In the genomic region with DNA sequence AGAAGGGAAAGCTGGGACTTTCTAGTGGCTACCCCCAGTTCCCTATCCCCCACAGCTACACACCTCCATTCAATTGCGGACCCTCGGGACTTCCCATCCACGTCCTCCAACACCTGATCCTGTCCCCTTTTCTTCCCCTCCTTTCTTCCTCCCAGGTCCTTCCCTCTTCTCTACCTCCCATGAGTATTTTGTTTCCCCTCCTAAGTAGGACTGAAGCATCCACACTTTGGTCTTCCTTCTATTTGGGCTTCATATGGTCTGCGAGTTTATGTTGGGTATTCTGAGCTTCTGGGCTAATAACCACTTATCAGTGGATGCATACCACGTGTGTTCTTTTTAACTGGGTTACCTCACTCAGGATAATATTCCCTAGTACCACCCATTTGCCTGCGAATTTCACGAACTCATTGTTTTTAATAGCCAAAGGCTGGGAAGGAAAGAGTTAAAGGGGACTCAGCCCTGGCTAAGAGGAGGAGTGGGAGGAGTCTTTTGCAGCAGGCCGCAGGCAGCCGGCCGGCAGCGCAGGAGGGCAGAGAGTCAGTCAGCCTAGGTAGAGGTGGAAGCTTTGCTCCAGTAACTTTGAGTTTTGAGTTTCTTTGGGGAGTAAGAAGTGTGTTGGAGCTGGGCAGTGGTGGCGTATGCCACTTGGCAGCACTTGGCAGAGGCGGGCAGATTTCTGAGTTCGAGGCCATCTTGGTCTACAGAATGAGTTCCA, we compare ENCODE assay signal across 15 mouse cellular contexts. TPM values are rescaled to one million over a fixed set of nuclear protein-coding genes. Genes with fewer than 3 reads are reported as not detected.
DNase-seq lines count a peak whose midpoint lies in the region; ATAC-seq lines count a peak whose summit lies in the region.
"Had no signal": no experiment of that assay in that cellular context is flagged by ENCODE, and none has a peak within 500 bp of the region (broad histone marks: within the 10 kb centered on the region; RNA-seq: fewer than 3 reads in every experiment).

No protein-coding gene starts in this region.

- DNase-seq in heart, postnatal 10 days: no peak
- no peak for DNase-seq in lung, postnatal 36 days
- DNase-seq in ZHBTc4 (ENCODE audit: low read depth, low spot score): peak; percentile 61
- DNase-seq in neural tube, embryonic 11.5 days (ENCODE audit: low spot score): no peak
- DNase-seq in cerebellum, adult 11 months: no peak
- DNase-seq in spleen, adult 12 weeks (ENCODE audit: low spot score): no peak
- DNase-seq: gastrocnemius, postnatal 14 days; layer of hippocampus, postnatal 36 days; thymus, adult 18-20 months had no signal

- intact Hi-C loops in heart, postnatal 10 days (cut with DNase I): no loop called here

- no peaks in the 10 kb centered on the region; the same call in 1 of the 2 replicates for H3K4me1 ChIP-seq in heart, embryonic 12.5 days (replicated peaks)
- H3K4me1 ChIP-seq in lung, embryonic 16.5 days (replicated peaks; ENCODE audit: control insufficient read depth, insufficient read depth, low read length): no peaks in the 10 kb centered on the region
- H3K4me1 ChIP-seq in neural tube, embryonic 11.5 days (ENCODE audit: control insufficient read depth, insufficient read depth, low read length): no peaks in the 10 kb centered on the region
- H3K4me1 ChIP-seq: embryonic facial prominence, embryonic 15.5 days; liver, embryonic 15.5 days; neural tube, embryonic 13.5 days had no signal

- H3K27ac ChIP-seq in heart, embryonic 12.5 days (ENCODE audit: poor library complexity, severe bottlenecking): no peak overlapping the region
- H3K27ac ChIP-seq in lung, embryonic 16.5 days (ENCODE audit: low read length): no peak overlapping the region
- no peak overlapping the region for H3K27ac ChIP-seq in neural tube, embryonic 11.5 days (ENCODE audit: low read depth, low read length)
- H3K27ac ChIP-seq: embryonic facial prominence, embryonic 15.5 days; liver, embryonic 15.5 days; neural tube, embryonic 13.5 days had no signal

- H3K4me2 ChIP-seq in heart, embryonic 12.5 days: no peak overlapping the region
- H3K4me2 ChIP-seq in lung, embryonic 16.5 days (ENCODE audit: low read depth, low read length): peak overlapping the region; percentile 17; the same call in 1 of the 2 replicates
- no peak overlapping the region for H3K4me2 ChIP-seq in neural tube, embryonic 11.5 days (ENCODE audit: low read depth)
- H3K4me2 ChIP-seq: embryonic facial prominence, embryonic 15.5 days; liver, embryonic 15.5 days; neural tube, embryonic 13.5 days had no signal

- no peaks in the 10 kb centered on the region for H3K9me3 ChIP-seq in heart, embryonic 12.5 days (replicated peaks)
- H3K9me3 ChIP-seq in lung, embryonic 16.5 days (ENCODE audit: control insufficient read depth, low read length): no peaks in the 10 kb centered on the region
- H3K9me3 ChIP-seq in neural tube, embryonic 11.5 days (ENCODE audit: control insufficient read depth, low read length): no peaks in the 10 kb centered on the region
- H3K9me3 ChIP-seq: embryonic facial prominence, embryonic 15.5 days; liver, embryonic 15.5 days; neural tube, embryonic 13.5 days had no signal

- ATAC-seq in heart, embryonic 12.5 days (ENCODE audit: insufficient number of reproducible peaks, low FRiP score): no peak
- peak; percentile 75 for ATAC-seq in lung, embryonic 16.5 days (ENCODE audit: low read depth)
- ATAC-seq in neural tube, embryonic 11.5 days (ENCODE audit: insufficient read depth, low FRiP score, low TSS enrichment): peak; percentile 53; the same call in 1 of the 2 replicates
- ATAC-seq: inflammation-experienced regulatory T-cells, adult 6 months had no signal

- 0 out of 2 replicates have a peak overlapping the region, but pooled peaks have one; percentile 0 for H3K4me3 ChIP-seq in heart, embryonic 12.5 days
- peak overlapping the region; percentile 24 for H3K4me3 ChIP-seq in lung, embryonic 16.5 days (ENCODE audit: low read length)
- H3K4me3 ChIP-seq in neural tube, embryonic 11.5 days (ENCODE audit: low read depth, low read length): no peak overlapping the region
- H3K4me3 ChIP-seq: embryonic facial prominence, embryonic 15.5 days; liver, embryonic 15.5 days; neural tube, embryonic 13.5 days had no signal

- WGBS in heart, embryonic 12.5 days: under 1% methylated on average over 14 of the region's 14 CpGs
- 4% methylated on average over 14 of the region's 14 CpGs for WGBS in lung, embryonic 16.5 days
- under 1% methylated on average over 14 of the region's 14 CpGs for WGBS in neural tube, embryonic 11.5 days

- H3K9ac ChIP-seq in heart, embryonic 12.5 days: no peak overlapping the region
- H3K9ac ChIP-seq in lung, embryonic 16.5 days (ENCODE audit: low read length): no peak overlapping the region
- H3K9ac ChIP-seq in neural tube, embryonic 11.5 days (ENCODE audit: low read length): no peak overlapping the region
- H3K9ac ChIP-seq: embryonic facial prominence, embryonic 15.5 days; liver, embryonic 15.5 days; neural tube, embryonic 13.5 days had no signal

- H3K27me3 ChIP-seq in heart, embryonic 12.5 days (replicated peaks): peaks cover 86% of the 10 kb centered on the region
- peaks cover 80% of the 10 kb centered on the region for H3K27me3 ChIP-seq in lung, embryonic 16.5 days (ENCODE audit: control insufficient read depth, insufficient read depth, low read depth, low read length)
- peaks cover 93% of the 10 kb centered on the region for H3K27me3 ChIP-seq in neural tube, embryonic 11.5 days (ENCODE audit: control insufficient read depth, insufficient read depth, low read length)

- H3K36me3 ChIP-seq in heart, embryonic 12.5 days: no peaks in the 10 kb centered on the region
- H3K36me3 ChIP-seq in lung, embryonic 16.5 days (ENCODE audit: control insufficient read depth, insufficient read depth, low read length): no peaks in the 10 kb centered on the region
- H3K36me3 ChIP-seq in neural tube, embryonic 11.5 days (ENCODE audit: control insufficient read depth, insufficient read depth, low read length): no peaks in the 10 kb centered on the region
- H3K36me3 ChIP-seq: embryonic facial prominence, embryonic 15.5 days; liver, embryonic 15.5 days; neural tube, embryonic 13.5 days had no signal

RNA-seq across cellular contexts. Expression of a gene that starts 7.4 kb away (rescaled TPM):
- polyA plus RNA-seq in heart, embryonic 12.5 days (2016; fragmentation: Nextera tagmentation; extraction: Ambion mirVana): 1.8 and 2.7 TPM in 2 replicates
- total RNA-seq in heart, postnatal 10 days (2021): under 1 TPM; 0.55 to 0.87 TPM
- polyA plus RNA-seq in lung, embryonic 16.5 days (2015; fragmentation: Nextera tagmentation; extraction: Ambion mirVana): 6.7 and 9.5 TPM in 2 replicates
- polyA plus RNA-seq in neural tube, embryonic 11.5 days (2014; fragmentation: Nextera tagmentation; extraction: Ambion mirVana): 0.46 and 0.76 TPM in 2 replicates
- polyA plus RNA-seq: liver, embryonic 15.5 days had no signal

RNA-seq across cellular contexts. Expression of a gene that starts 9.0 kb away (rescaled TPM):
- polyA plus RNA-seq in heart, embryonic 12.5 days (2016; fragmentation: Nextera tagmentation; extraction: Ambion mirVana): not detected in 2 replicates
- under 1 TPM; 0.40 to 0.89 TPM for total RNA-seq in heart, postnatal 10 days (2021)
- not detected in 2 replicates for polyA plus RNA-seq in lung, embryonic 16.5 days (2015; fragmentation: Nextera tagmentation; extraction: Ambion mirVana)
- not detected in 2 replicates for polyA plus RNA-seq in neural tube, embryonic 11.5 days (2014; fragmentation: Nextera tagmentation; extraction: Ambion mirVana)
- total RNA-seq: gastrocnemius, postnatal 14 days; layer of hippocampus, postnatal 36 days had no signal
- polyA plus RNA-seq: embryonic facial prominence, embryonic 15.5 days; liver, embryonic 15.5 days; neural tube, embryonic 13.5 days had no signal
